Mouse (Mus musculus) MEL (cell line): ENCODE results near the gene Tomm40. TPM values are rescaled to one million over a fixed set of nuclear protein-coding genes. Genes with fewer than 3 reads are reported as not detected.

Source experiments
- DNase-seq: peaks from one replicate; pipeline ENCODE4 v3.0.0; 2011; ENCODE audit warnings: low read depth, low spot score
- H3K27ac ChIP-seq: 2 replicates; pipeline ENCODE4 v1.5.1; 2012; ENCODE audit warnings: low read depth, mild to moderate bottlenecking, control low read depth, low read length, moderate library complexity; ENCODE audit not compliant: control insufficient read depth
- H3K27me3 ChIP-seq, 2 experiments: fragments of 150-350 bp in 1 of 2; sonication (generic) in 1 of 2; 2 replicates each; pipeline ENCODE4 v1.6.1; 2012; ENCODE audit warnings: low read length in 2 of 2, mild to moderate bottlenecking in 2 of 2, improper control_type of control experiment in 1 of 2, moderate library complexity in 1 of 2; ENCODE audit not compliant: insufficient read depth in 2 of 2, control insufficient read depth in 1 of 2
- H3K36me3 ChIP-seq, 2 experiments: 2 replicates each; pipeline ENCODE4 v1.6.1; 2012 to 2014; ENCODE audit warnings: low read length in 2 of 2, improper control_type of control experiment in 1 of 2, inconsistent platforms in 1 of 2, mild to moderate bottlenecking in 1 of 2; ENCODE audit not compliant: insufficient read depth in 2 of 2, control insufficient read depth in 1 of 2
- H3K4me1 ChIP-seq, 2 experiments: fragments of 150-350 bp in 1 of 2; sonication (generic) in 1 of 2; 2 replicates each; pipeline ENCODE4 v1.6.1; 2012; ENCODE audit warnings: low read length in 2 of 2, improper control_type of control experiment in 1 of 2, mild to moderate bottlenecking in 1 of 2; ENCODE audit not compliant: insufficient read depth in 2 of 2, control insufficient read depth in 1 of 2
- H3K4me3 ChIP-seq, 2 experiments: fragments of 150-350 bp in 1 of 2; sonication (generic) in 1 of 2; 2 replicates each; pipeline ENCODE4 v1.5.1; 2012; ENCODE audit warnings: low read depth in 2 of 2, low read length in 2 of 2, mild to moderate bottlenecking in 2 of 2, moderate library complexity in 2 of 2, control low read depth in 1 of 2, improper control_type of control experiment in 1 of 2; ENCODE audit not compliant: control insufficient read depth in 1 of 2, insufficient read depth in 1 of 2
- H3K79me2 ChIP-seq: 2 replicates; pipeline ENCODE4 v1.6.1; 2012; ENCODE audit warnings: mild to moderate bottlenecking, low read length, moderate library complexity; ENCODE audit not compliant: control insufficient read depth, poor library complexity, insufficient read depth
- H3K9ac ChIP-seq: 2 replicates; pipeline ENCODE4 v1.6.1; 2012; ENCODE audit warnings: low read depth, mild to moderate bottlenecking, control low read depth, low read length, moderate library complexity; ENCODE audit not compliant: control insufficient read depth, poor library complexity, severe bottlenecking
- H3K9me3 ChIP-seq: fragments of 150-350 bp; sonication (generic); replicated peaks from 2 replicates; pipeline ENCODE4 v1.6.1; 2012; ENCODE audit warnings: mild to moderate bottlenecking, low read length, improper control_type of control experiment, moderate library complexity; ENCODE audit not compliant: insufficient read depth
- E2F4 ChIP-seq: IDR thresholded peaks from 2 replicates; pipeline ENCODE4 v1.6.1; 2011; ENCODE audit warnings: low read depth, low read length, improper control_type of control experiment, borderline replicate concordance
- ETS1 ChIP-seq: IDR thresholded peaks from 2 replicates; pipeline ENCODE4 v1.6.1; 2012; ENCODE audit warnings: low read depth, mild to moderate bottlenecking, inconsistent platforms, low read length, improper control_type of control experiment, moderate library complexity
- GATA1 ChIP-seq: IDR thresholded peaks from 2 replicates; pipeline ENCODE4 v1.6.1; 2011; ENCODE audit warnings: low read depth, low read length, improper control_type of control experiment
- HCFC1 ChIP-seq: IDR thresholded peaks from 2 replicates; pipeline ENCODE4 v1.6.1; 2012; ENCODE audit warnings: low read depth, mild to moderate bottlenecking, inconsistent platforms, low read length, improper control_type of control experiment, moderate library complexity
- KAT2A ChIP-seq: conservative IDR thresholded peaks from 2 replicates; pipeline ENCODE4 v1.6.1; 2012; ENCODE audit warnings: low read depth, low read length, improper control_type of control experiment, inconsistent platforms
- MAX ChIP-seq: IDR thresholded peaks from 2 replicates; pipeline ENCODE4 v1.6.1; 2011; ENCODE audit warnings: low read length, improper control_type of control experiment
- MAZ ChIP-seq: IDR thresholded peaks from 2 replicates; pipeline ENCODE4 v1.6.1; 2012; ENCODE audit warnings: low read depth, mild to moderate bottlenecking, inconsistent platforms, low read length, improper control_type of control experiment
- MYB ChIP-seq: IDR thresholded peaks from 2 replicates; pipeline ENCODE4 v1.6.1; 2011; ENCODE audit warnings: mild to moderate bottlenecking, low read depth, low read length, improper control_type of control experiment
- NRF1 ChIP-seq: IDR thresholded peaks from 2 replicates; pipeline ENCODE4 v1.6.1; 2014; ENCODE audit warnings: low read depth, mild to moderate bottlenecking, inconsistent platforms, low read length, improper control_type of control experiment, moderate library complexity; ENCODE audit not compliant: poor library complexity, insufficient read depth, severe bottlenecking
- POLR2AphosphoS2 ChIP-seq: IDR thresholded peaks from 2 replicates; pipeline ENCODE4 v1.6.1; 2011; ENCODE audit warnings: low read length, improper control_type of control experiment
- POLR2AphosphoS5 ChIP-seq: IDR thresholded peaks from 2 replicates; pipeline ENCODE4 v1.6.1; 2012; ENCODE audit warnings: low read depth, borderline replicate concordance, mild to moderate bottlenecking, inconsistent platforms, low read length, moderate library complexity, mixed read lengths
- RCOR1 ChIP-seq: IDR thresholded peaks from 2 replicates; pipeline ENCODE4 v1.6.1; 2012; ENCODE audit warnings: low read depth, mild to moderate bottlenecking, inconsistent platforms, low read length, improper control_type of control experiment
- SIN3A ChIP-seq: IDR thresholded peaks from 2 replicates; pipeline ENCODE4 v1.6.1; 2012; ENCODE audit warnings: low read length, improper control_type of control experiment, inconsistent platforms
- SMC3 ChIP-seq: IDR thresholded peaks from 2 replicates; pipeline ENCODE4 v1.6.1; 2011; ENCODE audit warnings: low read depth, low read length, improper control_type of control experiment
- TAL1 ChIP-seq: IDR thresholded peaks from 2 replicates; pipeline ENCODE4 v1.6.1; 2012; ENCODE audit warnings: mild to moderate bottlenecking, inconsistent platforms, low read length, moderate library complexity, mixed read lengths
- TBP ChIP-seq: IDR thresholded peaks from 2 replicates; pipeline ENCODE4 v1.8.0; 2011; ENCODE audit warnings: low read depth, low read length, improper control_type of control experiment
- USF2 ChIP-seq, 2 experiments: IDR thresholded peaks; 2 replicates each; pipeline ENCODE4 v1.6.1; 2011 to 2012; ENCODE audit warnings: improper control_type of control experiment in 2 of 2, low read length in 2 of 2, borderline replicate concordance in 1 of 2, inconsistent platforms in 1 of 2, low read depth in 1 of 2, mild to moderate bottlenecking in 1 of 2; ENCODE audit not compliant: insufficient read depth in 1 of 2
- ZC3H11A ChIP-seq: IDR thresholded peaks from 2 replicates; pipeline ENCODE4 v1.6.1; 2012; ENCODE audit warnings: low read depth, mild to moderate bottlenecking, inconsistent platforms, low read length, improper control_type of control experiment
- ZNF384 ChIP-seq: IDR thresholded peaks from 2 replicates; pipeline ENCODE4 v1.6.1; 2012; ENCODE audit warnings: low read depth, mild to moderate bottlenecking, inconsistent platforms, low read length, improper control_type of control experiment
- polyA plus RNA-seq, 2 experiments: library from polyadenylated mRNA; stranded (reverse) in 1 of 2; unstranded in 1 of 2; fragments of >175 nt in 1 of 2; fragments of >200 nt in 1 of 2; gene quantifications; 2 replicates each; pipeline versions ENCODE4 v1.2.1 to v1.2.4; 2012; ENCODE audit warnings: low replicate concordance in 2 of 2, low read depth in 1 of 2; ENCODE audit not compliant: insufficient read length in 2 of 2, insufficient read depth in 1 of 2, missing spikeins in 1 of 2
- total RNA-seq: library from RNA; depleted of rRNA; stranded (reverse); fragments of 300-350 nt; gene quantifications from 2 replicates; pipeline ENCODE4 v1.2.3, GENCODE M21; 2012

Tomm40 gene
- total and polyA plus RNA-seq, 3 experiments: 294 to 403 TPM; not detected in 1

DNA sequence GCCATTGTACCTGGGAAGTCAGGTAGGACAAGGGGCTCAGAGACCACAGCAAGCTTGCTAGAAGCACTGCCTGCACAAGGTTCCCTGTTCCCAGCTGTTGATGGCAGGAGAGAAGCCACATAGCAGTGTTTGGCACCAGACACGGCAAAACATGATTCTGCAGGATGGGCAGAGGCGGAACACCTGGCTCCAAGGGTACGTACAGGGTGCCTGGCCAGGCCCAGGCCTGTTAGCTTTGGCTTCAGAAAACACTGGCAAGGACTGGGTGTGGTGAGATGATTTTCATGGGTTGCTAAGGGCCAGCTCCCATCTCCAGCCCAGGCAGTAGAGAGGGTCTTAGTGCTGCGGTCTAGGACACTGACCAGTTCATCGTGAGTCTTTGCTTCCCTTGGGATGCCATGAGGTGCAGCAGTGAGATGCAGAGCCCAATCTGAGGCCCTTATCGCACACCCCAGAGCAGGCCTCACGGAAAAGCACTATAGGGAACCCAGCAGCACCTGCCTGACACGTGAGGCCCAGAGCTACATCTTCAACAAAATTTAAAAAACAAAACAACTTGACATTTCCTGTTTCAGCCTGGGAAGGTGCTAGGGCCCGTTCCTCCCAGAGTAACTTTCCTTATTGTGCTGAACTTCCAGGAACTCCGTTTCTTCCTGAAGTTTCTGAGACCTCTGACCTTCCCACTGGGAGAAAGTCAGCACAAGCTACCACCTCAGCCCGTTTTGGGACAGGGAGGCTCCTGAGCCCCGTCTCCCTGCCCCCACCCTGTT is 14.8 kb downstream of the Tomm40 start:
- no peak for DNase-seq
- TF ChIP-seq RCOR1: no peak
- no peak for TF ChIP-seq ETS1
- TF ChIP-seq MYB: no peak
- TF ChIP-seq SIN3A: 0 out of 2 replicates have a peak, but pooled peaks have one; percentile 7
- no peak for TF ChIP-seq GATA1
- TF ChIP-seq MAZ: 0 out of 2 replicates have a peak, but pooled peaks have one; percentile 1
- TF ChIP-seq NRF1: no peak
- no peak for TF ChIP-seq TAL1
- no peak for TF ChIP-seq ZC3H11A
- TF ChIP-seq USF2 (IDR thresholded peaks at IDR 0.05; ENCODE audit: borderline replicate concordance in 1 of 2, insufficient read depth in 1 of 2, low read depth in 1 of 2, low read length in 2 of 2): no peak
- TF ChIP-seq, all 39 proteins: peak for 2
- H3K4me3 ChIP-seq: no peak overlapping the region
- H3K36me3 ChIP-seq: peaks cover 3 to 32% of the 10 kb centered on the region in 2 experiments; a peak in 3 of 4 replicates
- no peaks in the 10 kb centered on the region for H3K27me3 ChIP-seq
- no peaks in the 10 kb centered on the region for H3K79me2 ChIP-seq
- no peaks in the 10 kb centered on the region for H3K9me3 ChIP-seq
- peak overlapping the region; percentile 13; the same call in 1 of the 2 replicates for H3K27ac ChIP-seq
- H3K4me1 ChIP-seq: peaks cover 3 to 38% of the 10 kb centered on the region in 2 experiments
- peak overlapping the region; percentile 8; the same call in 1 of the 2 replicates for H3K9ac ChIP-seq

GRCm38 (mm10) chr7:19699827-19700148 is 15.4 kb downstream of the Tomm40 start:
- DNase-seq: no peak
- H3K9me3 ChIP-seq: no peaks in the 10 kb centered on the region
- TF ChIP-seq GATA1: no peak
- TF ChIP-seq NRF1: no peak
- TF ChIP-seq POLR2AphosphoS5: no peak
- TF ChIP-seq KAT2A: no peak
- TF ChIP-seq E2F4: no peak
- no peak for TF ChIP-seq POLR2AphosphoS2
- no peak for TF ChIP-seq SMC3
- no peak for TF ChIP-seq ZC3H11A
- 0 out of 2 replicates have a peak, but pooled peaks have one; percentile 1 for TF ChIP-seq TBP
- no peak for TF ChIP-seq HCFC1
- TF ChIP-seq ETS1: no peak
- no peak for TF ChIP-seq MAX
- no peak for TF ChIP-seq RCOR1
- no peak for TF ChIP-seq USF2 (IDR thresholded peaks at IDR 0.05; ENCODE audit: borderline replicate concordance in 1 of 2, insufficient read depth in 1 of 2, low read depth in 1 of 2, low read length in 2 of 2)
- peak; percentile 79 for TF ChIP-seq ZNF384
- TF ChIP-seq, all 39 proteins: peak for 2
- Histone ChIP-seq H3K27me3 (no peaks in the 10 kb centered on the region), H3K9ac (no peak overlapping the region), H3K4me3 (no peak overlapping the region), H3K79me2 (no peaks in the 10 kb centered on the region), H3K27ac (0 out of 2 replicates have a peak overlapping the region, but pooled peaks have one; percentile 13), H3K36me3 (peaks cover 3 to 35% of the 10 kb centered on the region in 2 experiments; a peak in 3 of 4 replicates), H3K4me1 (peaks cover 3 to 39% of the 10 kb centered on the region in 2 experiments)
